Mouse (Mus musculus): ENCODE measurements at regions not wholly inside any gene's neighbourhood (a gene's known extent, or its start where the extent isn't known, plus 50 kb on each side); places are given as distances from the start of the nearest gene placed in this dataset.
"Not testable (repeated sequence)": the region's sequence is repeated elsewhere in the genome, so short reads cannot be mapped to it uniquely, and the experiment has no call there.

GRCm38 (mm10) chr19:8496561-8496960 lies 91.7 kb upstream of the Slc22a30 start:
- DNase-seq = not testable (repeated sequence)

- DNase-seq = not testable (repeated sequence)
Observed at GRCm38 (mm10) chr19:8497526-8497925, 92.6 kb upstream of the Slc22a30 start.

- DNase-seq = not testable (repeated sequence)
Observed at GRCm38 (mm10) chr19:8517721-8518120, 73.3 kb upstream of the Slc22a8 start.

- DNase-seq = peak; percentile 48
Observed at GRCm38 (mm10) chr19:8518273-8518672, 72.8 kb upstream of the Slc22a8 start.

GRCm38 (mm10) chr19:8518933-8519332 lies 72.1 kb upstream of the Slc22a8 start:
- DNase-seq = peak; percentile 12

GRCm38 (mm10) chr19:8534597-8534996 lies 56.5 kb upstream of the Slc22a8 start:
- DNase-seq = no peak

GRCm38 (mm10) chr19:8536085-8536484 lies 55.0 kb upstream of the Slc22a8 start:
- no peak for DNase-seq

All from adrenal gland, postnatal 10 days (tissue).